In the genomic region with DNA sequence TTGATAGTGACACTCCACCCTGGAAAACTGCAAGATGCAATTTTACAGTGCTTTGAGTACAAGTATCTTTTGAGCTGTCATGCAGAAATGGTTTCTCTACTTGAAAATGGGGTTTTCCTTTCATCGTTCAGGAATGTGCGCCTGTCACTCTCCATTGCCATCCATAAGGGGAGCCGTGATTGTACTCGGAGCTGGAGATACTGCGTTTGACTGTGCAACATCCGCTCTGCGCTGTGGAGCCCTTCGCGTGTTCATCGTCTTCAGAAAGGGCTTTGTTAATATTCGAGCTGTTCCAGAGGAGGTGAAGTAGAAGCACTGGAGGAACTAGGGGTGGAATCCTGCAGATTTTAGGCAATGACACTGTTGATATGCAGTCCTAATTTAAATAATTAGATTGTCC, we compare ENCODE assay signal across 22 mouse cellular contexts.
DNase-seq lines count a peak whose midpoint lies in the region; ATAC-seq and TF ChIP-seq lines count a peak whose summit lies in the region.
"Had no signal": no experiment of that assay in that cellular context is flagged by ENCODE, and none has a peak within 500 bp of the region (broad histone marks: within the 10 kb centered on the region; RNA-seq: fewer than 3 reads in every experiment).

No protein-coding gene starts in this region.

- no peak for TF ChIP-seq CTCF in kidney, adult 2 months (conservative IDR thresholded peaks at IDR 0.05; ENCODE audit: insufficient read depth, insufficient read length, low read depth, low read length)

- H3K4me3 ChIP-seq in forebrain, embryonic 14.5 days (ENCODE audit: low read depth, low read length) = no peak overlapping the region
- no peak overlapping the region for H3K4me3 ChIP-seq in forebrain, embryonic 15.5 days
- no peak overlapping the region for H3K4me3 ChIP-seq in midbrain, embryonic 14.5 days (replicated peaks; ENCODE audit: low read depth, low read length)
- H3K4me3 ChIP-seq in midbrain, embryonic 11.5 days (ENCODE audit: low read depth, low read length) = no peak overlapping the region
- no peak overlapping the region for H3K4me3 ChIP-seq in midbrain, embryonic 15.5 days
- no peak overlapping the region for H3K4me3 ChIP-seq in kidney, adult 2 months (ENCODE audit: insufficient read depth, low read depth, low read length)
- H3K4me3 ChIP-seq: embryonic facial prominence, embryonic 12.5 days; heart, embryonic 15.5 days; hindbrain, embryonic 15.5 days had no signal

- H3K27me3 ChIP-seq in forebrain, embryonic 14.5 days (replicated peaks; ENCODE audit: control insufficient read depth, insufficient read depth, low read length) = no peaks in the 10 kb centered on the region
- H3K27me3 ChIP-seq in forebrain, embryonic 15.5 days = no peaks in the 10 kb centered on the region
- H3K27me3 ChIP-seq in midbrain, embryonic 14.5 days (ENCODE audit: control insufficient read depth, insufficient read depth, low read length) = no peaks in the 10 kb centered on the region
- H3K27me3 ChIP-seq in midbrain, embryonic 11.5 days (ENCODE audit: control insufficient read depth, insufficient read depth, low read length) = no peaks in the 10 kb centered on the region
- H3K27me3 ChIP-seq in midbrain, embryonic 15.5 days (replicated peaks) = no peaks in the 10 kb centered on the region
- H3K27me3 ChIP-seq in kidney, adult 2 months (replicated peaks; ENCODE audit: control insufficient read depth, insufficient read depth, low read length) = no peaks in the 10 kb centered on the region
- H3K27me3 ChIP-seq: CH12.LX; embryonic facial prominence, embryonic 12.5 days; heart, embryonic 15.5 days; hindbrain, embryonic 15.5 days had no signal

- no peaks in the 10 kb centered on the region for H3K4me1 ChIP-seq in forebrain, embryonic 14.5 days (ENCODE audit: control insufficient read depth, insufficient read depth, low read length)
- H3K4me1 ChIP-seq in forebrain, embryonic 15.5 days = no peaks in the 10 kb centered on the region
- H3K4me1 ChIP-seq in midbrain, embryonic 14.5 days (ENCODE audit: control insufficient read depth, insufficient read depth, low read length) = no peaks in the 10 kb centered on the region
- H3K4me1 ChIP-seq in midbrain, embryonic 11.5 days (ENCODE audit: control insufficient read depth, insufficient read depth, low read length) = no peaks in the 10 kb centered on the region
- H3K4me1 ChIP-seq in midbrain, embryonic 15.5 days = no peaks in the 10 kb centered on the region
- H3K4me1 ChIP-seq in kidney, adult 2 months (ENCODE audit: control insufficient read depth, insufficient read depth, low read length) = no peaks in the 10 kb centered on the region
- H3K4me1 ChIP-seq: embryonic facial prominence, embryonic 12.5 days; heart, embryonic 15.5 days; hindbrain, embryonic 15.5 days had no signal

- H3K4me2 ChIP-seq in forebrain, embryonic 14.5 days (ENCODE audit: low read length) = no peak overlapping the region
- no peak overlapping the region for H3K4me2 ChIP-seq in forebrain, embryonic 15.5 days (replicated peaks)
- H3K4me2 ChIP-seq in midbrain, embryonic 14.5 days (ENCODE audit: low read length) = 0 out of 2 replicates have a peak overlapping the region, but pooled peaks have one; percentile 1
- H3K4me2 ChIP-seq in midbrain, embryonic 11.5 days = no peak overlapping the region
- no peak overlapping the region for H3K4me2 ChIP-seq in midbrain, embryonic 15.5 days
- H3K4me2 ChIP-seq: embryonic facial prominence, embryonic 12.5 days; heart, embryonic 11.5 days; heart, embryonic 15.5 days; hindbrain, embryonic 15.5 days had no signal

- H3K36me3 ChIP-seq in forebrain, embryonic 14.5 days (ENCODE audit: control insufficient read depth, insufficient read depth, low read length) = no peaks in the 10 kb centered on the region
- no peaks in the 10 kb centered on the region for H3K36me3 ChIP-seq in forebrain, embryonic 15.5 days
- H3K36me3 ChIP-seq in midbrain, embryonic 14.5 days (ENCODE audit: control insufficient read depth, insufficient read depth, low read length) = no peaks in the 10 kb centered on the region
- no peaks in the 10 kb centered on the region for H3K36me3 ChIP-seq in midbrain, embryonic 11.5 days (ENCODE audit: control insufficient read depth, insufficient read depth, low read length)
- H3K36me3 ChIP-seq in midbrain, embryonic 15.5 days (replicated peaks) = no peaks in the 10 kb centered on the region
- H3K36me3 ChIP-seq in kidney, adult 2 months (ENCODE audit: control insufficient read depth, insufficient read depth, low read length) = no peaks in the 10 kb centered on the region
- H3K36me3 ChIP-seq: embryonic facial prominence, embryonic 12.5 days; heart, embryonic 15.5 days; hindbrain, embryonic 15.5 days had no signal

- no peak overlapping the region for H3K9ac ChIP-seq in forebrain, embryonic 14.5 days (ENCODE audit: low read length)
- H3K9ac ChIP-seq in forebrain, embryonic 15.5 days (replicated peaks) = no peak overlapping the region
- H3K9ac ChIP-seq in midbrain, embryonic 14.5 days (replicated peaks; ENCODE audit: low read length) = no peak overlapping the region
- H3K9ac ChIP-seq in midbrain, embryonic 11.5 days (ENCODE audit: low read length) = no peak overlapping the region
- H3K9ac ChIP-seq in midbrain, embryonic 15.5 days = no peak overlapping the region
- H3K9ac ChIP-seq: embryonic facial prominence, embryonic 12.5 days; heart, embryonic 15.5 days; hindbrain, embryonic 15.5 days had no signal

- 78% methylated on average over 11 of the region's 11 CpGs for WGBS in forebrain, embryonic 14.5 days
- WGBS in forebrain, embryonic 15.5 days = 83% methylated on average over 11 of the region's 11 CpGs
- 65% methylated on average over 11 of the region's 11 CpGs for WGBS in midbrain, embryonic 14.5 days
- WGBS in midbrain, embryonic 11.5 days = 87% methylated on average over 11 of the region's 11 CpGs
- 66% methylated on average over 11 of the region's 11 CpGs for WGBS in midbrain, embryonic 15.5 days
- WGBS in kidney, adult 2 months = 87% methylated on average over 11 of the region's 11 CpGs

- H3K27ac ChIP-seq in forebrain, embryonic 14.5 days (ENCODE audit: low read depth, low read length) = no peak overlapping the region
- H3K27ac ChIP-seq in forebrain, embryonic 15.5 days (replicated peaks) = no peak overlapping the region
- H3K27ac ChIP-seq in midbrain, embryonic 14.5 days (replicated peaks; ENCODE audit: low read depth, low read length) = no peak overlapping the region
- no peak overlapping the region for H3K27ac ChIP-seq in midbrain, embryonic 11.5 days (ENCODE audit: low read depth, low read length)
- H3K27ac ChIP-seq in midbrain, embryonic 15.5 days = peak overlapping the region; percentile 42; the same call in 1 of the 2 replicates
- no peak overlapping the region for H3K27ac ChIP-seq in kidney, adult 2 months (ENCODE audit: insufficient read depth, low read depth, low read length)
- H3K27ac ChIP-seq: embryonic facial prominence, embryonic 12.5 days; heart, embryonic 15.5 days; hindbrain, embryonic 15.5 days had no signal

- no peak for TF ChIP-seq POLR2A in kidney, adult 2 months (IDR thresholded peaks at IDR 0.05; ENCODE audit: low read depth, low read length)

- peak; percentile 40; the same call in 1 of the 2 replicates for ATAC-seq in forebrain, embryonic 14.5 days
- no peak for ATAC-seq in forebrain, embryonic 15.5 days (replicated peaks)
- ATAC-seq in midbrain, embryonic 14.5 days (ENCODE audit: low FRiP score, low TSS enrichment) = no peak; the same call in 1 of the 2 replicates
- ATAC-seq in midbrain, embryonic 11.5 days (ENCODE audit: low FRiP score) = no peak
- ATAC-seq in midbrain, embryonic 15.5 days (replicated peaks) = peak; percentile 72

- peak; percentile 15 for DNase-seq in forebrain, embryonic 14.5 days (ENCODE audit: low spot score)
- peak; percentile 68 for DNase-seq in midbrain, embryonic 14.5 days
- DNase-seq in midbrain, embryonic 11.5 days (ENCODE audit: low spot score, missing footprints) = no peak
- DNase-seq in retina, postnatal 1 day = peak; percentile 50
- DNase-seq in kidney, adult 2 months = no peak
- no peak for DNase-seq in cerebellum, adult 9-10 months
- DNase-seq: adrenal gland, adult 8-10 months; adrenal gland, postnatal 36 days; cerebellum, adult 11 months; cerebellum, adult 8-10 months; cerebellum, postnatal 25 days; gastrocnemius, postnatal 10 days; heart, adult 18-20 months; heart, postnatal 14 days; kidney, adult 11 months had no signal

- no peaks in the 10 kb centered on the region for H3K9me3 ChIP-seq in forebrain, embryonic 14.5 days (replicated peaks; ENCODE audit: control insufficient read depth, low read length)
- no peaks in the 10 kb centered on the region for H3K9me3 ChIP-seq in forebrain, embryonic 15.5 days
- no peaks in the 10 kb centered on the region for H3K9me3 ChIP-seq in midbrain, embryonic 14.5 days (ENCODE audit: control insufficient read depth, low read length)
- H3K9me3 ChIP-seq in midbrain, embryonic 11.5 days (ENCODE audit: control insufficient read depth, low read length) = no peaks in the 10 kb centered on the region
- H3K9me3 ChIP-seq in midbrain, embryonic 15.5 days = no peaks in the 10 kb centered on the region
- H3K9me3 ChIP-seq: embryonic facial prominence, embryonic 12.5 days; heart, embryonic 15.5 days; hindbrain, embryonic 15.5 days had no signal

Comparison
In these comparisons a context has a peak if more than half of its experiments do, and no peak if none do; other contexts are left out.
1. ATAC-seq: peak in forebrain, embryonic 14.5 days (single experiment) and midbrain, embryonic 15.5 days (single experiment); none in forebrain, embryonic 15.5 days (single experiment), midbrain, embryonic 14.5 days (single experiment) and midbrain, embryonic 11.5 days (single experiment).
2. DNase-seq: peak in forebrain, embryonic 14.5 days (single experiment), midbrain, embryonic 14.5 days (single experiment) and retina, postnatal 1 day (single experiment); none in midbrain, embryonic 11.5 days (single experiment), kidney, adult 2 months (single experiment) and cerebellum, adult 9-10 months (single experiment).